Mouse (Mus musculus): Measurements from ENCODE around the gene Spata1. TPM values are rescaled to one million over a fixed set of nuclear protein-coding genes. Genes with fewer than 3 reads are reported as not detected.

Spata1 gene
- polyA plus RNA-seq, 1 experiment from 2014 or later, result 5.7 TPM

GRCm38 (mm10) chr3:146520226-146520797 is 20.8 kb upstream of the Spata1 start:
- WGBS, result 41% methylated on average over 5 of the region's 5 CpGs
- no peak for DNase-seq (ENCODE audit: low spot score)
- H3K9me3 ChIP-seq (replicated peaks; ENCODE audit: control insufficient read depth, low read length), result no peaks in the 10 kb centered on the region
- no peaks in the 10 kb centered on the region for H3K27me3 ChIP-seq (ENCODE audit: control insufficient read depth, insufficient read depth, low read length)
- peak overlapping the region; percentile 90 for H3K9ac ChIP-seq (replicated peaks; ENCODE audit: low read length)
- no peaks in the 10 kb centered on the region for H3K4me1 ChIP-seq (ENCODE audit: control insufficient read depth, insufficient read depth, low read length)
- H3K4me3 ChIP-seq (ENCODE audit: low read depth, low read length), result peak overlapping the region; percentile 81
- peak; percentile 22 for ATAC-seq (replicated peaks; ENCODE audit: insufficient number of reproducible peaks, low FRiP score, low TSS enrichment, low read depth)
- H3K4me2 ChIP-seq (ENCODE audit: low read depth, low read length), result peak overlapping the region; percentile 60
- peaks cover 4% of the 10 kb centered on the region; the same call in 1 of the 2 replicates for H3K36me3 ChIP-seq (replicated peaks; ENCODE audit: control insufficient read depth, insufficient read depth, low read depth, low read length)
- peak overlapping the region; percentile 96; the same call in 1 of the 2 replicates for H3K27ac ChIP-seq (replicated peaks; ENCODE audit: low read depth, low read length)

- no peak for DNase-seq (ENCODE audit: low spot score)
- no peaks in the 10 kb centered on the region for H3K27me3 ChIP-seq (ENCODE audit: control insufficient read depth, insufficient read depth, low read length)
- no peak for ATAC-seq (replicated peaks; ENCODE audit: insufficient number of reproducible peaks, low FRiP score, low TSS enrichment, low read depth)
- H3K4me1 ChIP-seq (ENCODE audit: control insufficient read depth, insufficient read depth, low read length), result no peaks in the 10 kb centered on the region
- H3K27ac ChIP-seq (replicated peaks; ENCODE audit: low read depth, low read length), result no peak overlapping the region
- no peak overlapping the region for H3K9ac ChIP-seq (replicated peaks; ENCODE audit: low read length)
- no peaks in the 10 kb centered on the region for H3K9me3 ChIP-seq (replicated peaks; ENCODE audit: control insufficient read depth, low read length)
- peaks cover 2% of the 10 kb centered on the region; the same call in 1 of the 2 replicates for H3K36me3 ChIP-seq (replicated peaks; ENCODE audit: control insufficient read depth, insufficient read depth, low read depth, low read length)
- WGBS, result 95% methylated on average over 7 of the region's 7 CpGs
- no peak overlapping the region for H3K4me3 ChIP-seq (ENCODE audit: low read depth, low read length)
- H3K4me2 ChIP-seq (ENCODE audit: low read depth, low read length), result no peak overlapping the region
Measured at GRCm38 (mm10) chr3:146506711-146507110, 7.2 kb upstream of the Spata1 start.

GRCm38 (mm10) chr3:146501601-146502123 is 2.1 kb upstream of the Spata1 start:
- DNase-seq (ENCODE audit: low spot score) (no peak), ATAC-seq (replicated peaks; ENCODE audit: insufficient number of reproducible peaks, low FRiP score, low TSS enrichment, low read depth) (no peak)
- no peak overlapping the region; the same call in 1 of the 2 replicates for H3K9ac ChIP-seq (replicated peaks; ENCODE audit: low read length)
- H3K27ac ChIP-seq (replicated peaks; ENCODE audit: low read depth, low read length), result no peak overlapping the region
- peak overlapping the region; percentile 87; the same call in 1 of the 2 replicates for H3K4me3 ChIP-seq (ENCODE audit: low read depth, low read length)
- H3K27me3 ChIP-seq (ENCODE audit: control insufficient read depth, insufficient read depth, low read length), result no peaks in the 10 kb centered on the region
- no peaks in the 10 kb centered on the region for H3K4me1 ChIP-seq (ENCODE audit: control insufficient read depth, insufficient read depth, low read length)
- WGBS, result 55% methylated on average over 5 of the region's 5 CpGs
- no peaks in the 10 kb centered on the region; the same call in 1 of the 2 replicates for H3K36me3 ChIP-seq (replicated peaks; ENCODE audit: control insufficient read depth, insufficient read depth, low read depth, low read length)
- peak overlapping the region; percentile 69; the same call in 1 of the 2 replicates for H3K4me2 ChIP-seq (ENCODE audit: low read depth, low read length)
- no peaks in the 10 kb centered on the region for H3K9me3 ChIP-seq (replicated peaks; ENCODE audit: control insufficient read depth, low read length)

- Histone ChIP-seq H3K36me3 (replicated peaks; ENCODE audit: control insufficient read depth, insufficient read depth, low read depth, low read length) (no peaks in the 10 kb centered on the region), H3K27me3 (ENCODE audit: control insufficient read depth, insufficient read depth, low read length) (no peaks in the 10 kb centered on the region), H3K27ac (replicated peaks; ENCODE audit: low read depth, low read length) (no peak overlapping the region), H3K9ac (replicated peaks; ENCODE audit: low read length) (peak overlapping the region; percentile 96), H3K4me1 (ENCODE audit: control insufficient read depth, insufficient read depth, low read length) (no peaks in the 10 kb centered on the region), H3K9me3 (replicated peaks; ENCODE audit: control insufficient read depth, low read length) (no peaks in the 10 kb centered on the region), H3K4me2 (ENCODE audit: low read depth, low read length) (peak overlapping the region; percentile 69), H3K4me3 (ENCODE audit: low read depth, low read length) (peak overlapping the region; percentile 87)
- no peak for ATAC-seq (replicated peaks; ENCODE audit: insufficient number of reproducible peaks, low FRiP score, low TSS enrichment, low read depth)
- 8% methylated on average over 5 of the region's 5 CpGs for WGBS
- no peak for DNase-seq (ENCODE audit: low spot score)
Measured at GRCm38 (mm10) chr3:146500810-146501201, 1.3 kb upstream of the Spata1 start.

- H3K4me1 ChIP-seq (ENCODE audit: control insufficient read depth, insufficient read depth, low read length), result no peaks in the 10 kb centered on the region
- peak; percentile 68 for DNase-seq (ENCODE audit: low spot score)
- H3K4me3 ChIP-seq (ENCODE audit: low read depth, low read length), result peak overlapping the region; percentile 87
- H3K4me2 ChIP-seq (ENCODE audit: low read depth, low read length), result peak overlapping the region; percentile 69
- no peaks in the 10 kb centered on the region for H3K9me3 ChIP-seq (replicated peaks; ENCODE audit: control insufficient read depth, low read length)
- no peaks in the 10 kb centered on the region for H3K36me3 ChIP-seq (replicated peaks; ENCODE audit: control insufficient read depth, insufficient read depth, low read depth, low read length)
- H3K27me3 ChIP-seq (ENCODE audit: control insufficient read depth, insufficient read depth, low read length), result no peaks in the 10 kb centered on the region
- WGBS, result under 1% methylated on average over 48 of the region's 57 CpGs
- peak; percentile 19 for ATAC-seq (replicated peaks; ENCODE audit: insufficient number of reproducible peaks, low FRiP score, low TSS enrichment, low read depth)
- peak overlapping the region; percentile 88 for H3K27ac ChIP-seq (replicated peaks; ENCODE audit: low read depth, low read length)
- peak overlapping the region; percentile 96 for H3K9ac ChIP-seq (replicated peaks; ENCODE audit: low read length)
Measured at GRCm38 (mm10) chr3:146500003-146500809, 653 bp upstream of the Spata1 start.

- H3K4me1 ChIP-seq (ENCODE audit: control insufficient read depth, insufficient read depth, low read length), result no peaks in the 10 kb centered on the region
- 4% methylated on average over 13 of the region's 13 CpGs for WGBS
- no peak for DNase-seq (ENCODE audit: low spot score)
Measured at GRCm38 (mm10) chr3:146498989-146499388, 564 bp downstream of the Spata1 start.

GRCm38 (mm10) chr3:146494941-146495340 is 4.6 kb downstream of the Spata1 start:
- no peaks in the 10 kb centered on the region for H3K9me3 ChIP-seq (replicated peaks; ENCODE audit: control insufficient read depth, low read length)
- 78% methylated on average over 8 of the region's 8 CpGs for WGBS
- no peak for ATAC-seq (replicated peaks; ENCODE audit: insufficient number of reproducible peaks, low FRiP score, low TSS enrichment, low read depth)
- no peaks in the 10 kb centered on the region for H3K27me3 ChIP-seq (ENCODE audit: control insufficient read depth, insufficient read depth, low read length)
- H3K4me1 ChIP-seq (ENCODE audit: control insufficient read depth, insufficient read depth, low read length), result no peaks in the 10 kb centered on the region
- H3K4me2 ChIP-seq (ENCODE audit: low read depth, low read length), result no peak overlapping the region
- no peak overlapping the region for H3K4me3 ChIP-seq (ENCODE audit: low read depth, low read length)
- H3K27ac ChIP-seq (replicated peaks; ENCODE audit: low read depth, low read length), result no peak overlapping the region
- H3K9ac ChIP-seq (replicated peaks; ENCODE audit: low read length), result no peak overlapping the region
- no peaks in the 10 kb centered on the region for H3K36me3 ChIP-seq (replicated peaks; ENCODE audit: control insufficient read depth, insufficient read depth, low read depth, low read length)
- DNase-seq (ENCODE audit: low spot score), result no peak

More at GRCm38 (mm10) chr3:146498989-146499388, 564 bp downstream of the Spata1 start:
- peak overlapping the region; percentile 69 for H3K4me2 ChIP-seq (ENCODE audit: low read depth, low read length)
- H3K27me3 ChIP-seq (ENCODE audit: control insufficient read depth, insufficient read depth, low read length), result no peaks in the 10 kb centered on the region
- H3K4me3 ChIP-seq (ENCODE audit: low read depth, low read length), result peak overlapping the region; percentile 87
- peak overlapping the region; percentile 96 for H3K9ac ChIP-seq (replicated peaks; ENCODE audit: low read length)
- H3K36me3 ChIP-seq (replicated peaks; ENCODE audit: control insufficient read depth, insufficient read depth, low read depth, low read length), result no peaks in the 10 kb centered on the region
- ATAC-seq (replicated peaks; ENCODE audit: insufficient number of reproducible peaks, low FRiP score, low TSS enrichment, low read depth), result no peak
- peak overlapping the region; percentile 88 for H3K27ac ChIP-seq (replicated peaks; ENCODE audit: low read depth, low read length)
- no peaks in the 10 kb centered on the region for H3K9me3 ChIP-seq (replicated peaks; ENCODE audit: control insufficient read depth, low read length)

GRCm38 (mm10) chr3:146486464-146486863 is 13.1 kb downstream of the Spata1 start:
- Histone ChIP-seq H3K4me1 (ENCODE audit: control insufficient read depth, insufficient read depth, low read length) (no peaks in the 10 kb centered on the region), H3K36me3 (replicated peaks; ENCODE audit: control insufficient read depth, insufficient read depth, low read depth, low read length) (no peaks in the 10 kb centered on the region), H3K9ac (replicated peaks; ENCODE audit: low read length) (no peak overlapping the region), H3K4me3 (ENCODE audit: low read depth, low read length) (no peak overlapping the region), H3K9me3 (replicated peaks; ENCODE audit: control insufficient read depth, low read length) (no peaks in the 10 kb centered on the region), H3K4me2 (ENCODE audit: low read depth, low read length) (no peak overlapping the region), H3K27ac (replicated peaks; ENCODE audit: low read depth, low read length) (no peak overlapping the region), H3K27me3 (ENCODE audit: control insufficient read depth, insufficient read depth, low read length) (no peaks in the 10 kb centered on the region)
- 85% methylated on average over 4 of the region's 4 CpGs for WGBS
- ATAC-seq (replicated peaks; ENCODE audit: insufficient number of reproducible peaks, low FRiP score, low TSS enrichment, low read depth), result no peak
- DNase-seq (ENCODE audit: low spot score), result no peak

All from embryonic facial prominence, embryonic 11.5 days (tissue).